Mouse (Mus musculus): ENCODE results near the gene Gm20441. TPM values are rescaled to one million over a fixed set of nuclear protein-coding genes. Genes with fewer than 3 reads are reported as not detected.

Gene Gm20441
- polyA plus RNA-seq, 1 experiment: not detected

GRCm38 (mm10) chr10:75788277-75788676, 7.5 kb upstream of the Gm20441 start:
- no peaks in the 10 kb centered on the region for H3K27me3 ChIP-seq (ENCODE audit: control insufficient read depth, insufficient read depth, low read length)
- 93% methylated on average over 8 of the region's 8 CpGs for WGBS
- H3K36me3 ChIP-seq (ENCODE audit: control insufficient read depth, insufficient read depth, low read length): no peaks in the 10 kb centered on the region
- no peak for DNase-seq
- H3K4me1 ChIP-seq (replicated peaks; ENCODE audit: control insufficient read depth, insufficient read depth, low read length): no peaks in the 10 kb centered on the region
- H3K4me3 ChIP-seq (ENCODE audit: control insufficient read depth, insufficient read depth, low read length): no peak overlapping the region
- H3K27ac ChIP-seq (ENCODE audit: control insufficient read depth, insufficient read depth, low read length): no peak overlapping the region
- TF ChIP-seq CTCF (IDR thresholded peaks at IDR 0.05; ENCODE audit: borderline replicate concordance, control insufficient read depth, extremely low read depth, insufficient read depth, low read length, poor library complexity): no peak
- TF ChIP-seq POLR2A (IDR thresholded peaks at IDR 0.05; ENCODE audit: control insufficient read depth, extremely low read depth, insufficient read depth, low read length, poor library complexity): no peak

GRCm38 (mm10) chr10:75785442-75785841, 4.7 kb upstream of the Gm20441 start:
- H3K36me3 ChIP-seq (ENCODE audit: control insufficient read depth, insufficient read depth, low read length): no peaks in the 10 kb centered on the region
- DNase-seq: no peak
- no peak for TF ChIP-seq CTCF (IDR thresholded peaks at IDR 0.05; ENCODE audit: borderline replicate concordance, control insufficient read depth, extremely low read depth, insufficient read depth, low read length, poor library complexity)
- TF ChIP-seq POLR2A (IDR thresholded peaks at IDR 0.05; ENCODE audit: control insufficient read depth, extremely low read depth, insufficient read depth, low read length, poor library complexity): no peak
- H3K27me3 ChIP-seq (ENCODE audit: control insufficient read depth, insufficient read depth, low read length): 0 out of 2 replicates have a peak, but pooled peaks cover 2% of the 10 kb centered on the region
- no peak overlapping the region for H3K27ac ChIP-seq (ENCODE audit: control insufficient read depth, insufficient read depth, low read length)
- WGBS: 46% methylated on average over 1 of the region's 1 CpGs
- peaks cover 8% of the 10 kb centered on the region for H3K4me1 ChIP-seq (replicated peaks; ENCODE audit: control insufficient read depth, insufficient read depth, low read length)
- H3K4me3 ChIP-seq (ENCODE audit: control insufficient read depth, insufficient read depth, low read length): no peak overlapping the region

GRCm38 (mm10) chr10:75779206-75780174, 1.3 kb downstream of the Gm20441 start:
- DNase-seq: no peak
- TF ChIP-seq POLR2A (IDR thresholded peaks at IDR 0.05; ENCODE audit: control insufficient read depth, extremely low read depth, insufficient read depth, low read length, poor library complexity): no peak
- TF ChIP-seq CTCF (IDR thresholded peaks at IDR 0.05; ENCODE audit: borderline replicate concordance, control insufficient read depth, extremely low read depth, insufficient read depth, low read length, poor library complexity): no peak
- Histone ChIP-seq H3K27me3 (ENCODE audit: control insufficient read depth, insufficient read depth, low read length) (0 out of 2 replicates have a peak, but pooled peaks cover 2% of the 10 kb centered on the region), H3K4me1 (replicated peaks; ENCODE audit: control insufficient read depth, insufficient read depth, low read length) (peaks cover 19% of the 10 kb centered on the region), H3K36me3 (ENCODE audit: control insufficient read depth, insufficient read depth, low read length) (no peaks in the 10 kb centered on the region), H3K27ac (ENCODE audit: control insufficient read depth, insufficient read depth, low read length) (no peak overlapping the region), H3K4me3 (ENCODE audit: control insufficient read depth, insufficient read depth, low read length) (no peak overlapping the region)
- WGBS: 60% methylated on average over 15 of the region's 15 CpGs

- WGBS: 93% methylated on average over 2 of the region's 2 CpGs
- TF ChIP-seq POLR2A (IDR thresholded peaks at IDR 0.05; ENCODE audit: control insufficient read depth, extremely low read depth, insufficient read depth, low read length, poor library complexity): no peak
- TF ChIP-seq CTCF (IDR thresholded peaks at IDR 0.05; ENCODE audit: borderline replicate concordance, control insufficient read depth, extremely low read depth, insufficient read depth, low read length, poor library complexity): no peak
- H3K4me1 ChIP-seq (replicated peaks; ENCODE audit: control insufficient read depth, insufficient read depth, low read length): peaks cover 20% of the 10 kb centered on the region
- DNase-seq: no peak
- no peaks in the 10 kb centered on the region for H3K36me3 ChIP-seq (ENCODE audit: control insufficient read depth, insufficient read depth, low read length)
- no peak overlapping the region for H3K27ac ChIP-seq (ENCODE audit: control insufficient read depth, insufficient read depth, low read length)
- H3K27me3 ChIP-seq (ENCODE audit: control insufficient read depth, insufficient read depth, low read length): 0 out of 2 replicates have a peak, but pooled peaks cover 2% of the 10 kb centered on the region
- no peak overlapping the region for H3K4me3 ChIP-seq (ENCODE audit: control insufficient read depth, insufficient read depth, low read length)
These were observed 2.9 kb downstream of the Gm20441 start for GRCm38 (mm10) chr10:75777885-75778284.

- H3K36me3 ChIP-seq (ENCODE audit: control insufficient read depth, insufficient read depth, low read length): no peaks in the 10 kb centered on the region
- H3K27ac ChIP-seq (ENCODE audit: control insufficient read depth, insufficient read depth, low read length): no peak overlapping the region
- 0 out of 2 replicates have a peak, but pooled peaks cover 2% of the 10 kb centered on the region for H3K27me3 ChIP-seq (ENCODE audit: control insufficient read depth, insufficient read depth, low read length)
- WGBS: 95% methylated on average over 6 of the region's 6 CpGs
- H3K4me3 ChIP-seq (ENCODE audit: control insufficient read depth, insufficient read depth, low read length): no peak overlapping the region
- peaks cover 27% of the 10 kb centered on the region for H3K4me1 ChIP-seq (replicated peaks; ENCODE audit: control insufficient read depth, insufficient read depth, low read length)
- TF ChIP-seq POLR2A (IDR thresholded peaks at IDR 0.05; ENCODE audit: control insufficient read depth, extremely low read depth, insufficient read depth, low read length, poor library complexity) (no peak), CTCF (IDR thresholded peaks at IDR 0.05; ENCODE audit: borderline replicate concordance, control insufficient read depth, extremely low read depth, insufficient read depth, low read length, poor library complexity) (no peak)
- DNase-seq: no peak
These were observed 4.2 kb downstream of the Gm20441 start for GRCm38 (mm10) chr10:75776562-75776961.

- H3K27ac ChIP-seq (ENCODE audit: control insufficient read depth, insufficient read depth, low read length): no peak overlapping the region
- no peak for TF ChIP-seq CTCF (IDR thresholded peaks at IDR 0.05; ENCODE audit: borderline replicate concordance, control insufficient read depth, extremely low read depth, insufficient read depth, low read length, poor library complexity)
- no peak for TF ChIP-seq POLR2A (IDR thresholded peaks at IDR 0.05; ENCODE audit: control insufficient read depth, extremely low read depth, insufficient read depth, low read length, poor library complexity)
- no peak overlapping the region for H3K4me3 ChIP-seq (ENCODE audit: control insufficient read depth, insufficient read depth, low read length)
- DNase-seq: no peak
- peaks cover 11% of the 10 kb centered on the region for H3K4me1 ChIP-seq (replicated peaks; ENCODE audit: control insufficient read depth, insufficient read depth, low read length)
- no peaks in the 10 kb centered on the region for H3K27me3 ChIP-seq (ENCODE audit: control insufficient read depth, insufficient read depth, low read length)
- H3K36me3 ChIP-seq (ENCODE audit: control insufficient read depth, insufficient read depth, low read length): no peaks in the 10 kb centered on the region
- WGBS: 95% methylated on average over 9 of the region's 9 CpGs
These were observed 6.2 kb downstream of the Gm20441 start for GRCm38 (mm10) chr10:75774587-75774986.

Measured in thymus, adult 2 months (tissue).